Mouse (Mus musculus): ENCODE measurements at regions not wholly inside any gene's neighbourhood (a gene's known extent, or its start where the extent isn't known, plus 50 kb on each side); places are given as distances from the start of the nearest gene placed in this dataset.

GRCm38 (mm10) chr16:72152920-72153319 lies 155.2 kb upstream of the Robo1 start:
- TF ChIP-seq NELFE (IDR thresholded peaks at IDR 0.05; ENCODE audit: low read depth, low read length) (no peak), RCOR1 (IDR thresholded peaks at IDR 0.05; ENCODE audit: low read depth, low read length) (no peak), USF2 (IDR thresholded peaks at IDR 0.05; ENCODE audit: borderline replicate concordance in 1 of 2, insufficient read depth in 1 of 2, low read depth in 1 of 2, low read length in 2 of 2) (no peak), CHD1 (IDR thresholded peaks at IDR 0.05; ENCODE audit: low read depth, low read length) (no peak), MAZ (IDR thresholded peaks at IDR 0.05; ENCODE audit: low read depth, low read length) (no peak), MEF2A (IDR thresholded peaks at IDR 0.05; ENCODE audit: extremely low read depth, insufficient replicate concordance, low read depth, low read length, poor library complexity, severe bottlenecking) (no peak), POLR2A (IDR thresholded peaks at IDR 0.05; ENCODE audit: control insufficient read depth in 1 of 2, insufficient read depth in 1 of 2, low read depth in 1 of 2, low read length in 2 of 2, poor library complexity in 1 of 2) (no peak), TAL1 (IDR thresholded peaks at IDR 0.05; ENCODE audit: low read length) (no peak), E2F4 (IDR thresholded peaks at IDR 0.05; ENCODE audit: borderline replicate concordance, low read depth, low read length) (no peak), CHD2 (IDR thresholded peaks at IDR 0.05; ENCODE audit: low read length) (no peak)
- Histone ChIP-seq H3K4me3 (ENCODE audit: control insufficient read depth in 1 of 2, insufficient read depth in 1 of 2, low read depth in 2 of 2, low read length in 2 of 2) (no peak overlapping the region), H3K36me3 (ENCODE audit: control insufficient read depth in 1 of 2, insufficient read depth in 2 of 2, low read length in 2 of 2) (no peaks in the 10 kb centered on the region), H3K27ac (ENCODE audit: control insufficient read depth, low read depth, low read length) (no peak overlapping the region), H3K79me2 (ENCODE audit: control insufficient read depth, insufficient read depth, low read length, poor library complexity) (no peaks in the 10 kb centered on the region), H3K4me1 (ENCODE audit: control insufficient read depth in 1 of 2, insufficient read depth in 2 of 2, low read length in 2 of 2) (no peaks in the 10 kb centered on the region), H3K9me3 (replicated peaks; ENCODE audit: insufficient read depth, low read length) (no peaks in the 10 kb centered on the region), H3K9ac (ENCODE audit: control insufficient read depth, low read depth, low read length, poor library complexity, severe bottlenecking) (no peak overlapping the region), H3K27me3 (ENCODE audit: control insufficient read depth in 1 of 2, insufficient read depth in 2 of 2, low read length in 2 of 2) (no peaks in the 10 kb centered on the region)
- no peak for DNase-seq (ENCODE audit: low read depth, low spot score)

- Histone ChIP-seq H3K9me3 (replicated peaks; ENCODE audit: insufficient read depth, low read length) (no peaks in the 10 kb centered on the region), H3K79me2 (ENCODE audit: control insufficient read depth, insufficient read depth, low read length, poor library complexity) (no peaks in the 10 kb centered on the region), H3K27ac (ENCODE audit: control insufficient read depth, low read depth, low read length) (no peak overlapping the region), H3K9ac (ENCODE audit: control insufficient read depth, low read depth, low read length, poor library complexity, severe bottlenecking) (no peak overlapping the region), H3K4me3 (ENCODE audit: control insufficient read depth in 1 of 2, insufficient read depth in 1 of 2, low read depth in 2 of 2, low read length in 2 of 2) (no peak overlapping the region), H3K4me1 (ENCODE audit: control insufficient read depth in 1 of 2, insufficient read depth in 2 of 2, low read length in 2 of 2) (no peaks in the 10 kb centered on the region), H3K36me3 (ENCODE audit: control insufficient read depth in 1 of 2, insufficient read depth in 2 of 2, low read length in 2 of 2) (no peaks in the 10 kb centered on the region), H3K27me3 (ENCODE audit: control insufficient read depth in 1 of 2, insufficient read depth in 2 of 2, low read length in 2 of 2) (no peaks in the 10 kb centered on the region)
- no peak for DNase-seq (ENCODE audit: low read depth, low spot score)
- TF ChIP-seq MYB (IDR thresholded peaks at IDR 0.05; ENCODE audit: low read depth, low read length): no peak
- no peak for TF ChIP-seq MAX (IDR thresholded peaks at IDR 0.05; ENCODE audit: low read length)
- TF ChIP-seq MAZ (IDR thresholded peaks at IDR 0.05; ENCODE audit: low read depth, low read length): no peak
- no peak for TF ChIP-seq MYC (IDR thresholded peaks at IDR 0.05; ENCODE audit: low read depth, low read length)
- TF ChIP-seq ZNF384 (IDR thresholded peaks at IDR 0.05; ENCODE audit: low read depth, low read length): no peak
- no peak for TF ChIP-seq BHLHE40 (IDR thresholded peaks at IDR 0.05; ENCODE audit: borderline replicate concordance, low read depth, low read length)
- no peak for TF ChIP-seq ETS1 (IDR thresholded peaks at IDR 0.05; ENCODE audit: low read depth, low read length)
- no peak for TF ChIP-seq MAFK (IDR thresholded peaks at IDR 0.05; ENCODE audit: borderline replicate concordance, low read depth, low read length)
- no peak for TF ChIP-seq GATA1 (IDR thresholded peaks at IDR 0.05; ENCODE audit: low read depth, low read length)
- no peak for TF ChIP-seq TAL1 (IDR thresholded peaks at IDR 0.05; ENCODE audit: low read length)
- TF ChIP-seq POLR2AphosphoS5 (IDR thresholded peaks at IDR 0.05; ENCODE audit: borderline replicate concordance, low read depth, low read length): no peak
- TF ChIP-seq TCF12 (IDR thresholded peaks at IDR 0.05; ENCODE audit: low read depth, low read length): no peak
- TF ChIP-seq E2F4 (IDR thresholded peaks at IDR 0.05; ENCODE audit: borderline replicate concordance, low read depth, low read length): no peak
- TF ChIP-seq ZMIZ1 (IDR thresholded peaks at IDR 0.05; ENCODE audit: low read depth, low read length): no peak
- TF ChIP-seq EP300 (IDR thresholded peaks at IDR 0.05; ENCODE audit: low read depth in 1 of 2, low read length in 2 of 2): no peak
- TF ChIP-seq USF2 (IDR thresholded peaks at IDR 0.05; ENCODE audit: borderline replicate concordance in 1 of 2, insufficient read depth in 1 of 2, low read depth in 1 of 2, low read length in 2 of 2): no peak
- no peak for TF ChIP-seq POLR2A (IDR thresholded peaks at IDR 0.05; ENCODE audit: control insufficient read depth in 1 of 2, insufficient read depth in 1 of 2, low read depth in 1 of 2, low read length in 2 of 2, poor library complexity in 1 of 2)
- no peak for TF ChIP-seq MXI1 (IDR thresholded peaks at IDR 0.05; ENCODE audit: low read depth, low read length)
These were observed 150.2 kb upstream of the Robo1 start for GRCm38 (mm10) chr16:72157913-72158312.
